Mouse (Mus musculus): ENCODE results near the gene Smurf1.

- TF ChIP-seq CTCF (IDR thresholded peaks at IDR 0.05; ENCODE audit: borderline replicate concordance, insufficient read depth, low read depth, low read length) (no peak), POLR2A (IDR thresholded peaks at IDR 0.05; ENCODE audit: borderline replicate concordance, insufficient read depth, low read length) (no peak)
These were observed 93.3 kb downstream of the Smurf1 start for GRCm38 (mm10) chr5:144872326-144872725.
